Mouse (Mus musculus): ENCODE measurements at regions not wholly inside any gene's neighbourhood (a gene's known extent, or its start where the extent isn't known, plus 50 kb on each side); places are given as distances from the start of the nearest gene placed in this dataset.

DNA sequence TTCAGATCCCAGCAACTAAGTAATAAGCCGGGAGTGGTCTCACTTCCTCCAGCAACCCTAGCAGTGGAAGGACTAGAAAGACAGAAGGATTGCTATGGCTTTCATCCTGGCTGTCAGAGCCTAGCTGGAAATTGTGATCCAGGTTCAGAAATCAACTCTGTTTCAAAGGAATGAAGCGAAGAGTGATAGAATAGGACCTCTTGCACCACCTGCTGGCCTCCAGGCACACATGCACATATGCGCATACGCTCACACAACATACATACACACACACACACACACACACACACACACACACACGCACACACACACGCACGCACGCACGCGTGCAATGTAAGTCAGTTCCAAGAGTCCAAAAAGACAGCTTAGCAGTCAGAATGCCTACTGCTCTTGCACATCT lies 147.1 kb downstream of the Gsdmc2 start:
- H3K9ac ChIP-seq (ENCODE audit: insufficient read depth, low read depth): no peak overlapping the region
- TF ChIP-seq SMC3 (IDR thresholded peaks at IDR 0.05; ENCODE audit: low read depth, low read length) (no peak), CHD1 (IDR thresholded peaks at IDR 0.05; ENCODE audit: low read depth, low read length) (no peak), USF2 (conservative IDR thresholded peaks at IDR 0.05; ENCODE audit: low read depth, low read length) (no peak), POLR2AphosphoS2 (IDR thresholded peaks at IDR 0.05; ENCODE audit: low read depth, low read length) (no peak), PAX5 (IDR thresholded peaks at IDR 0.05; ENCODE audit: low read length) (no peak), CTCF (conservative IDR thresholded peaks at IDR 0.05 in 1 of 2, IDR thresholded peaks at IDR 0.05 in 1 of 2; ENCODE audit: low read depth in 2 of 2, low read length in 2 of 2) (peak in 1 of 2 experiments; percentile 26; a peak in 1 of 4 replicates), BHLHE40 (IDR thresholded peaks at IDR 0.05; ENCODE audit: low read depth, low read length) (no peak), KAT2A (IDR thresholded peaks at IDR 0.05; ENCODE audit: insufficient replicate concordance, low read length) (no peak), RAD21 (IDR thresholded peaks at IDR 0.05; ENCODE audit: low read depth, low read length) (peak; percentile 10), GABPA (IDR thresholded peaks at IDR 0.05; ENCODE audit: insufficient replicate concordance, low read depth, low read length) (no peak)
- H3K27ac ChIP-seq (ENCODE audit: insufficient read depth, low read depth): no peak overlapping the region
- no peaks in the 10 kb centered on the region for H3K4me1 ChIP-seq (ENCODE audit: control insufficient read depth in 1 of 2, insufficient read depth in 2 of 2)
- H3K9me3 ChIP-seq (replicated peaks; ENCODE audit: low read length): no peaks in the 10 kb centered on the region
- in situ Hi-C loops (cut with MboI; ENCODE audit: low pct_ligation_motif_present, low pct_unique_long_range_greater_than_20kb, low sequenced_read_pairs) (no loop called here), dilution Hi-C loops (cut with MboI; ENCODE audit: extremely low pct_ligation_motif_present, extremely low pct_unique_long_range_greater_than_20kb, low sequenced_read_pairs) (no loop called here)
- DNase-seq (ENCODE audit: extremely low read depth): no peak
- H3K36me3 ChIP-seq (replicated peaks in 1 of 2; ENCODE audit: control insufficient read depth in 1 of 2, insufficient read depth in 1 of 2, low read length in 1 of 2): no peaks in the 10 kb centered on the region
- H3K79me2 ChIP-seq (replicated peaks; ENCODE audit: control insufficient read depth, extremely low read depth, insufficient read depth, poor library complexity, severe bottlenecking): no peaks in the 10 kb centered on the region
- no peaks in the 10 kb centered on the region for H3K27me3 ChIP-seq (replicated peaks)
- H3K4me3 ChIP-seq (replicated peaks in 1 of 3; ENCODE audit: low read depth in 2 of 3, low read length in 2 of 3, poor library complexity in 1 of 3): no peak overlapping the region
- H3K4me2 ChIP-seq (ENCODE audit: insufficient read depth, low read depth, poor library complexity, severe bottlenecking): no peak overlapping the region

DNA sequence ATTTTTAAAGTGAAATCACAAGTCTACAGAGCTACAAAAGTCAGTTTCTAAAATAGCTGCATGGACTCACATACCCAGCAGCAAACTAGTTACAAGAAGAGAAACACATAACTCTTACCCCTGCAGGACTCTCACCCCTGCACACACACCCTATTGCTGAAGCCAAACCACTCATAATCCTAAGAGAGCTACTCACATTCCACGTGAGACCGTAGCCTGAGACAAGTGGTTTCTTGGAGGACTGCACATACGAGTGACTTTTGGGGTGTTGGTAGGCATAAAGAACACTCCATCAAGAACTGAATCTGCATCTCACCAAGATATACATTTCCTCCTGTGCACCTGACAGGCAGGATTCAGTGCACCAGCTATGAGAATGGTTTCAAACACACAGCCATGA lies 150.8 kb downstream of the Gsdmc2 start:
- Histone ChIP-seq H3K9me3 (replicated peaks; ENCODE audit: low read length) (no peaks in the 10 kb centered on the region), H3K27me3 (replicated peaks) (no peaks in the 10 kb centered on the region), H3K9ac (ENCODE audit: insufficient read depth, low read depth) (no peak overlapping the region), H3K4me2 (ENCODE audit: insufficient read depth, low read depth, poor library complexity, severe bottlenecking) (no peak overlapping the region), H3K4me3 (replicated peaks in 1 of 3; ENCODE audit: low read depth in 2 of 3, low read length in 2 of 3, poor library complexity in 1 of 3) (no peak overlapping the region), H3K27ac (ENCODE audit: insufficient read depth, low read depth) (no peak overlapping the region), H3K36me3 (replicated peaks in 1 of 2; ENCODE audit: control insufficient read depth in 1 of 2, insufficient read depth in 1 of 2, low read length in 1 of 2) (no peaks in the 10 kb centered on the region), H3K79me2 (replicated peaks; ENCODE audit: control insufficient read depth, extremely low read depth, insufficient read depth, poor library complexity, severe bottlenecking) (no peaks in the 10 kb centered on the region), H3K4me1 (ENCODE audit: control insufficient read depth in 1 of 2, insufficient read depth in 2 of 2) (peaks cover 2 to 6% of the 10 kb centered on the region in 2 experiments; a peak in 2 of 4 replicates)
- dilution Hi-C loops (cut with MboI; ENCODE audit: extremely low pct_ligation_motif_present, extremely low pct_unique_long_range_greater_than_20kb, low sequenced_read_pairs): no loop called here
- TF ChIP-seq SIN3A (IDR thresholded peaks at IDR 0.05; ENCODE audit: low read length) (no peak), HCFC1 (IDR thresholded peaks at IDR 0.05; ENCODE audit: low read depth, low read length) (no peak), PAX5 (IDR thresholded peaks at IDR 0.05; ENCODE audit: low read length) (no peak), IRF4 (IDR thresholded peaks at IDR 0.05; ENCODE audit: low read depth, low read length) (no peak), MAZ (IDR thresholded peaks at IDR 0.05; ENCODE audit: low read depth, low read length) (no peak), USF1 (IDR thresholded peaks at IDR 0.05; ENCODE audit: low read depth, low read length) (no peak), E2F4 (IDR thresholded peaks at IDR 0.05; ENCODE audit: insufficient replicate concordance, low read depth, low read length) (no peak), ZC3H11A (IDR thresholded peaks at IDR 0.05; ENCODE audit: low read depth, low read length) (no peak), UBTF (IDR thresholded peaks at IDR 0.05; ENCODE audit: low read depth, low read length) (no peak)
- no peak for DNase-seq (ENCODE audit: extremely low read depth)
- in situ Hi-C loops (cut with MboI; ENCODE audit: low pct_ligation_motif_present, low pct_unique_long_range_greater_than_20kb, low sequenced_read_pairs): no loop called here
